Mouse (Mus musculus) mature B cell (primary cell): ENCODE measurements around the gene Me3.

Experiments used
- in situ Hi-C: fragments of 300-500 bp; cut with MboI; formaldehyde crosslinking; loops from 2 replicates; pipeline ENCODE4 v1.14.3; 2019

Me3 gene

GRCm38 (mm10) chr7:89666361-89666760 is 34.2 kb downstream of the Me3 start:
- in situ Hi-C loops = no loop called here

GRCm38 (mm10) chr7:89667570-89667969 is 35.4 kb downstream of the Me3 start:
- in situ Hi-C loops = no loop called here

GRCm38 (mm10) chr7:89669461-89669860 is 37.3 kb downstream of the Me3 start:
- in situ Hi-C loops = no loop called here

- in situ Hi-C loops = no loop called here
Observed at GRCm38 (mm10) chr7:89671104-89671831, 39.1 kb downstream of the Me3 start.

GRCm38 (mm10) chr7:89676176-89676575 is 44.0 kb downstream of the Me3 start:
- in situ Hi-C loops = no loop called here

- in situ Hi-C loops = no loop called here
Observed at GRCm38 (mm10) chr7:89677850-89678249, 45.7 kb downstream of the Me3 start.

GRCm38 (mm10) chr7:89678719-89679118 is 46.5 kb downstream of the Me3 start:
- in situ Hi-C loops = no loop called here

- in situ Hi-C loops = no loop called here
Observed at GRCm38 (mm10) chr7:89679139-89679538, 46.9 kb downstream of the Me3 start.

GRCm38 (mm10) chr7:89679621-89680140 is 47.5 kb downstream of the Me3 start:
- in situ Hi-C loops = no loop called here

GRCm38 (mm10) chr7:89680891-89681290 is 48.7 kb downstream of the Me3 start:
- in situ Hi-C loops = no loop called here

GRCm38 (mm10) chr7:89681666-89682470 is 49.7 kb downstream of the Me3 start:
- in situ Hi-C loops = no loop called here

GRCm38 (mm10) chr7:89698186-89698585 is 66.0 kb downstream of the Me3 start:
- in situ Hi-C loops = no loop called here

GRCm38 (mm10) chr7:89699668-89700350 is 67.6 kb downstream of the Me3 start:
- in situ Hi-C loops = no loop called here

GRCm38 (mm10) chr7:89700511-89700910 is 68.3 kb downstream of the Me3 start:
- in situ Hi-C loops = no loop called here

- in situ Hi-C loops = no loop called here
Observed at GRCm38 (mm10) chr7:89710776-89711175, 78.6 kb downstream of the Me3 start.

GRCm38 (mm10) chr7:89713059-89713458 is 80.9 kb downstream of the Me3 start:
- in situ Hi-C loops = no loop called here

- in situ Hi-C loops = no loop called here
Observed at GRCm38 (mm10) chr7:89716226-89716625, 84.0 kb downstream of the Me3 start.

GRCm38 (mm10) chr7:89717521-89717920 is 85.3 kb downstream of the Me3 start:
- in situ Hi-C loops = no loop called here

- in situ Hi-C loops = no loop called here
Observed at GRCm38 (mm10) chr7:89718264-89718663, 86.1 kb downstream of the Me3 start.

GRCm38 (mm10) chr7:89720256-89720655 is 88.1 kb downstream of the Me3 start:
- in situ Hi-C loops = no loop called here

- in situ Hi-C loops = no loop called here
Observed at GRCm38 (mm10) chr7:89726712-89727111, 94.5 kb downstream of the Me3 start.

GRCm38 (mm10) chr7:89727615-89728014 is 95.4 kb downstream of the Me3 start:
- in situ Hi-C loops = no loop called here
